Mouse (Mus musculus): ENCODE measurements around the gene Preb. TPM values are rescaled to one million over a fixed set of nuclear protein-coding genes. Genes with fewer than 3 reads are reported as not detected.
A peak's percentile ranks its signal among the peaks of the same experiment; 100 is the strongest.

Gene Preb
- polyA plus RNA-seq, 1 experiment from 2014 or later, result 88.1 TPM

GRCm38 (mm10) chr5:30974870-30975656 lies 14.9 kb upstream of the Preb start:
- TF ChIP-seq EP300 (optimal IDR thresholded peaks at IDR 0.05), result no peak
- no peak for TF ChIP-seq CTCF (IDR thresholded peaks at IDR 0.05; ENCODE audit: low read depth)
- Histone ChIP-seq H3K4me3 (ENCODE audit: low read depth, low read length) (no peak overlapping the region), H3K9ac (ENCODE audit: low read length) (no peak overlapping the region), H3K36me3 (ENCODE audit: control insufficient read depth, insufficient read depth, low read length) (no peaks in the 10 kb centered on the region), H3K27me3 (ENCODE audit: control insufficient read depth, insufficient read depth, low read length) (no peaks in the 10 kb centered on the region), H3K4me2 (replicated peaks; ENCODE audit: low read depth) (no peak overlapping the region), H3K9me3 (ENCODE audit: control insufficient read depth, low read length) (no peaks in the 10 kb centered on the region), H3K27ac (replicated peaks) (peak overlapping the region; percentile 53), H3K4me1 (replicated peaks; ENCODE audit: control insufficient read depth, insufficient read depth) (no peaks in the 10 kb centered on the region)
- no peak for DNase-seq (ENCODE audit: low spot score)
- 46% methylated on average over 9 of the region's 9 CpGs for WGBS
- peak; percentile 70 for ATAC-seq (ENCODE audit: low FRiP score, low TSS enrichment)

DNA sequence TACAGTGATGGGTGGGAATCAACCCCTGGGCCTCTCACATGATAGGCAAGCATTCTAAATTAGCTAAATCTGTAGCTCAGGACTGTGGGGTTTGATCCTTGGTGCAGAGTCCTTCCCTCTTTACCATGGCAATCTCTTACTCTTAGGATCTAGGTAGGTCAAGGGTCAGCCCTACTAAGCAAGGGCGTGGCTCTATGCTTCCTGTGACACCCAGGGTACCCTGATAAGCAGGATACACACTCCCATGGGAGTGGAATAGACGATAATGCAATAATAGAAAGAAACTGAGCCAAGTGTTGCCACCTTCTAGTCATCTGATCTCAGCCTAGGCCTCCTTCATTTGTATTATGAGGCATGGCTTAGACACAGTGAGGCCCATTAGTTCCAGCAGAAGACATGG lies 9.3 kb upstream of the Preb start:
- Histone ChIP-seq H3K27me3 (ENCODE audit: control insufficient read depth, insufficient read depth, low read length) (no peaks in the 10 kb centered on the region), H3K36me3 (ENCODE audit: control insufficient read depth, insufficient read depth, low read length) (no peaks in the 10 kb centered on the region), H3K4me1 (replicated peaks; ENCODE audit: control insufficient read depth, insufficient read depth) (no peaks in the 10 kb centered on the region), H3K9me3 (ENCODE audit: control insufficient read depth, low read length) (no peaks in the 10 kb centered on the region), H3K9ac (ENCODE audit: low read length) (no peak overlapping the region), H3K4me3 (ENCODE audit: low read depth, low read length) (no peak overlapping the region), H3K27ac (replicated peaks) (0 out of 2 replicates have a peak overlapping the region, but pooled peaks have one; percentile 35), H3K4me2 (replicated peaks; ENCODE audit: low read depth) (no peak overlapping the region)
- DNase-seq (ENCODE audit: low spot score) (peak; percentile 47), ATAC-seq (ENCODE audit: low FRiP score, low TSS enrichment) (peak; percentile 89)
- TF ChIP-seq EP300 (optimal IDR thresholded peaks at IDR 0.05), result no peak
- no peak for TF ChIP-seq CTCF (IDR thresholded peaks at IDR 0.05; ENCODE audit: low read depth)
- WGBS, result 45% methylated on average over 2 of the region's 2 CpGs

- Histone ChIP-seq H3K36me3 (ENCODE audit: control insufficient read depth, insufficient read depth, low read length) (no peaks in the 10 kb centered on the region), H3K9me3 (ENCODE audit: control insufficient read depth, low read length) (no peaks in the 10 kb centered on the region), H3K27ac (replicated peaks) (0 out of 2 replicates have a peak within 1 kb of the TSS, but pooled peaks have one; percentile 35), H3K4me1 (replicated peaks; ENCODE audit: control insufficient read depth, insufficient read depth) (no peaks in the 10 kb centered on the region), H3K9ac (ENCODE audit: low read length) (no peak within 1 kb of the TSS), H3K4me3 (ENCODE audit: low read depth, low read length) (no peak within 1 kb of the TSS), H3K27me3 (ENCODE audit: control insufficient read depth, insufficient read depth, low read length) (no peaks in the 10 kb centered on the region), H3K4me2 (replicated peaks; ENCODE audit: low read depth) (no peak within 1 kb of the TSS)
- WGBS, result 51% methylated on average over 8 of the region's 8 CpGs
- TF ChIP-seq EP300 (optimal IDR thresholded peaks at IDR 0.05) (no peak), CTCF (IDR thresholded peaks at IDR 0.05; ENCODE audit: low read depth) (no peak)
- DNase-seq (ENCODE audit: low spot score), result peak; percentile 50
- peak; percentile 25; the same call in 1 of the 2 replicates for ATAC-seq (ENCODE audit: low FRiP score, low TSS enrichment)
These were observed 8.3 kb upstream of the Preb start, which contains the start of gene Tcf23 for GRCm38 (mm10) chr5:30968416-30968815. Gene Tcf23, plus strand, starts transcription at chr5:30968662.

- H3K4me3 ChIP-seq (ENCODE audit: low read depth, low read length), result no peak overlapping the region
- no peaks in the 10 kb centered on the region for H3K4me1 ChIP-seq (replicated peaks; ENCODE audit: control insufficient read depth, insufficient read depth)
- H3K9me3 ChIP-seq (ENCODE audit: control insufficient read depth, low read length), result no peaks in the 10 kb centered on the region
- H3K9ac ChIP-seq (ENCODE audit: low read length), result no peak overlapping the region
- no peaks in the 10 kb centered on the region for H3K27me3 ChIP-seq (ENCODE audit: control insufficient read depth, insufficient read depth, low read length)
- H3K27ac ChIP-seq (replicated peaks), result no peak overlapping the region
- no peaks in the 10 kb centered on the region for H3K36me3 ChIP-seq (ENCODE audit: control insufficient read depth, insufficient read depth, low read length)
- 75% methylated on average over 4 of the region's 4 CpGs for WGBS
- no peak for ATAC-seq (ENCODE audit: low FRiP score, low TSS enrichment)
- no peak for DNase-seq (ENCODE audit: low spot score)
- TF ChIP-seq CTCF (IDR thresholded peaks at IDR 0.05; ENCODE audit: low read depth) (no peak), EP300 (optimal IDR thresholded peaks at IDR 0.05) (no peak)
- no peak overlapping the region for H3K4me2 ChIP-seq (replicated peaks; ENCODE audit: low read depth)
These were observed 6.0 kb upstream of the Preb start for GRCm38 (mm10) chr5:30966189-30966588.

DNA sequence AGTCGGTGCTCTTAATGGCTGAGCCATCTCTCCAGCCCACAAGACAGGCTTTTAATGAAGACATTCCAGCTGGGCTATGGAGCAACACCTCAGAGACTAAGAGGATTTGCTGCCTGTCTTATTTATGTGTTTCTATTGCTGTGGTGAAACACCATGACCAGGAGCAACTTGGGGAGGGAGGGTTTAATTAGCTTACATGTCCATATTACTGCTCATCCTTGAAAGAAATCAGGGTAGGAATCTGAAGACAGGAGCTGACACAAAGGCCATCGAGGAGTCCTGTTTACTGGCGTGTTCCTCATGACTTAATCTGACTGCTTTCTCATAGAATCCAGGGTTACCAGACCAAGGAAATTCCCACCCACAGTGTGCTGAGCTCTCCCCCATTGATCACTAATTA lies 3.8 kb upstream of the Preb start:
- WGBS, result 76% methylated on average over 3 of the region's 3 CpGs
- Histone ChIP-seq H3K9ac (ENCODE audit: low read length) (no peak overlapping the region), H3K4me2 (replicated peaks; ENCODE audit: low read depth) (no peak overlapping the region), H3K4me3 (ENCODE audit: low read depth, low read length) (no peak overlapping the region), H3K27me3 (ENCODE audit: control insufficient read depth, insufficient read depth, low read length) (no peaks in the 10 kb centered on the region), H3K9me3 (ENCODE audit: control insufficient read depth, low read length) (no peaks in the 10 kb centered on the region), H3K4me1 (replicated peaks; ENCODE audit: control insufficient read depth, insufficient read depth) (no peaks in the 10 kb centered on the region), H3K36me3 (ENCODE audit: control insufficient read depth, insufficient read depth, low read length) (no peaks in the 10 kb centered on the region), H3K27ac (replicated peaks) (no peak overlapping the region)
- TF ChIP-seq CTCF (IDR thresholded peaks at IDR 0.05; ENCODE audit: low read depth), result no peak
- no peak for TF ChIP-seq EP300 (optimal IDR thresholded peaks at IDR 0.05)
- no peak for DNase-seq (ENCODE audit: low spot score)
- no peak for ATAC-seq (ENCODE audit: low FRiP score, low TSS enrichment)
